Mouse (Mus musculus) cerebellum, postnatal 14 days (tissue): Measurements from ENCODE around the gene Filip1.
"Not testable (repeated sequence)": the region's sequence is repeated elsewhere in the genome, so short reads cannot be mapped to it uniquely, and the experiment has no call there.

ENCODE experiments used
- DNase-seq, 2 experiments: peaks; one replicate each; pipeline ENCODE4 v3.0.0; 2021; ENCODE audit warnings: mixed read lengths in 2 of 2

The Filip1 gene

GRCm38 (mm10) chr9:80012751-80013150 lies at the start of gene Filip1:
TSS of gene Filip1 (minus strand) at chr9:80012851.
- no peak for DNase-seq

- DNase-seq: no peak
These were observed 45.0 kb upstream of the Filip1 start for GRCm38 (mm10) chr9:80057690-80058089.

- DNase-seq: no peak
These were observed 40.3 kb upstream of the Filip1 start for GRCm38 (mm10) chr9:80052951-80053350.

- not testable (repeated sequence) for DNase-seq
These were observed 36.6 kb upstream of the Filip1 start for GRCm38 (mm10) chr9:80049271-80049670.

- not testable (repeated sequence) for DNase-seq
These were observed 31.6 kb upstream of the Filip1 start for GRCm38 (mm10) chr9:80044301-80044700.

GRCm38 (mm10) chr9:80039296-80039815 lies 26.7 kb upstream of the Filip1 start:
- DNase-seq: no peak

- DNase-seq: peak in 1 of 2 experiments; percentile 3
These were observed 25.3 kb upstream of the Filip1 start for GRCm38 (mm10) chr9:80037997-80038383.

GRCm38 (mm10) chr9:80037262-80037996 lies 24.8 kb upstream of the Filip1 start:
- DNase-seq: no peak

- DNase-seq: no peak
These were observed 13.9 kb upstream of the Filip1 start for GRCm38 (mm10) chr9:80026581-80027021.

GRCm38 (mm10) chr9:80026017-80026416 lies 13.4 kb upstream of the Filip1 start:
- DNase-seq: peak; percentile 69 to 71

GRCm38 (mm10) chr9:80025347-80025746 lies 12.7 kb upstream of the Filip1 start:
- DNase-seq: not testable (repeated sequence)

GRCm38 (mm10) chr9:80022821-80023220 lies 10.2 kb upstream of the Filip1 start:
- no peak for DNase-seq

- DNase-seq: no peak
These were observed 9.0 kb upstream of the Filip1 start for GRCm38 (mm10) chr9:80021648-80022047.

GRCm38 (mm10) chr9:80020429-80020828 lies 7.8 kb upstream of the Filip1 start:
- DNase-seq: no peak

GRCm38 (mm10) chr9:80012016-80012415 lies 635 bp downstream of the Filip1 start:
- no peak for DNase-seq

- DNase-seq: peak; percentile 89 to 90
These were observed 10.1 kb downstream of the Filip1 start for GRCm38 (mm10) chr9:80002394-80003188.

GRCm38 (mm10) chr9:79997282-79997681 lies 15.4 kb downstream of the Filip1 start:
- DNase-seq: no peak

- DNase-seq: no peak
These were observed 18.4 kb downstream of the Filip1 start for GRCm38 (mm10) chr9:79994296-79994695.

- no peak for DNase-seq
These were observed 19.6 kb downstream of the Filip1 start for GRCm38 (mm10) chr9:79993066-79993465.

GRCm38 (mm10) chr9:79990456-79991017 lies 22.1 kb downstream of the Filip1 start:
- DNase-seq: no peak

GRCm38 (mm10) chr9:79989703-79990102 lies 22.9 kb downstream of the Filip1 start:
- no peak for DNase-seq

- DNase-seq: no peak
These were observed 23.6 kb downstream of the Filip1 start for GRCm38 (mm10) chr9:79989061-79989460.

GRCm38 (mm10) chr9:79983244-79983643 lies 29.4 kb downstream of the Filip1 start:
- no peak for DNase-seq
